Mouse (Mus musculus) heart, embryonic 13.5 days (tissue): ENCODE measurements around the gene Olfr1310. TPM values are rescaled to one million over a fixed set of nuclear protein-coding genes. Genes with fewer than 3 reads are reported as not detected.
"Not testable (repeated sequence)": the region's sequence is repeated elsewhere in the genome, so short reads cannot be mapped to it uniquely, and the experiment has no call there.

ENCODE experiments used
- ATAC-seq: fragments of 200-750 bp; cut with Nextera tagmentation; 2 replicates; pipeline ENCODE4 v1.8.0; 2017; ENCODE audit warnings: moderate TSS enrichment; ENCODE audit not compliant: insufficient number of reproducible peaks, low FRiP score, low TSS enrichment; ENCODE audit errors: extremely low read depth
- H3K27ac ChIP-seq: fragments of 300-500 bp; sonication (generic); replicated peaks from 2 replicates; pipeline ENCODE4 v1.5.1; 2015; ENCODE audit warnings: moderate library complexity, mild to moderate bottlenecking, inconsistent platforms
- H3K27me3 ChIP-seq: fragments of 300-500 bp; sonication (generic); replicated peaks from 2 replicates; pipeline ENCODE4 v1.6.1; 2015; ENCODE audit warnings: mild to moderate bottlenecking, inconsistent platforms
- H3K36me3 ChIP-seq: fragments of 300-500 bp; sonication (generic); 2 replicates; pipeline ENCODE4 v1.6.1; 2015; ENCODE audit warnings: mild to moderate bottlenecking, inconsistent platforms
- H3K4me1 ChIP-seq: fragments of 300-500 bp; sonication (generic); 2 replicates; pipeline ENCODE4 v1.6.1; 2015; ENCODE audit warnings: inconsistent platforms
- H3K4me2 ChIP-seq: fragments of 300-500 bp; sonication (generic); 2 replicates; pipeline ENCODE4 v1.6.1; 2015; ENCODE audit warnings: inconsistent platforms, mild to moderate bottlenecking, moderate library complexity
- H3K4me3 ChIP-seq: fragments of 300-500 bp; sonication (generic); 2 replicates; pipeline ENCODE4 v1.5.1; 2015; ENCODE audit warnings: moderate library complexity, mild to moderate bottlenecking, inconsistent platforms
- H3K9ac ChIP-seq: fragments of 300-500 bp; sonication (generic); 2 replicates; pipeline ENCODE4 v1.6.1; 2015; ENCODE audit warnings: inconsistent platforms, mild to moderate bottlenecking, moderate library complexity
- H3K9me3 ChIP-seq: fragments of 300-500 bp; sonication (generic); 2 replicates; pipeline ENCODE4 v1.6.1; 2016; ENCODE audit warnings: inconsistent platforms
- WGBS: fragments of 180-500 bp; shearing (Covaris S2); methylation state at CpG from one replicate; pipeline ENCODE4 v1.1.7; 2015; ENCODE audit warnings: mixed read lengths; 5-methylcytosine and 5-hydroxymethylcytosine counted together
- polyA plus RNA-seq: library from polyadenylated mRNA; unstranded; fragments of >200 nt; fragmentation: Nextera tagmentation; extraction: Ambion mirVana; gene quantifications from 2 replicates; pipeline ENCODE4 v1.2.1, GENCODE M21; 2015

The Olfr1310 gene
- polyA plus RNA-seq, result not detected in 2 replicates

DNA sequence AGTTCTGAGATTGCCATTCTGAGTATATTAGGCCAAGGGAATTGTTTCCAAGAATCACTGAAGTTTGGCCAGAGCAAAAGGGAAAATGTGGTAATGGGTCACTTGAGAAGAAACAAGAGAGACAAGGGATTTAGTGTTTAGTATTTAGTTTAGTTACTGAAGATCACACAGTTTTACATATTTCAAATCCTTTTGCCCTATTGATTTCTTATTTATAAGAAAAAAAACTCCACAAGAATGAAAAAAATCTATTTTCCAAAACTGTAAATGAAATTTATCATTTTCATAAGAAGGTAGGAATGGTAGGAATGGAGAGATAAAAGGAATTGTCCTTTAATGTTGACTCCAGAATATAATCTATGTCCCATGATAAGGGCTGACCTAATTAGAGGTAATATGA is at the start of gene Olfr1310:
Gene Olfr1310, minus strand, starts transcription at position 101 of the 400 bp plus-strand sequence.
- no peak within 1 kb of the TSS for H3K4me2 ChIP-seq
- no peaks in the 10 kb centered on the region for H3K9me3 ChIP-seq
- no peak within 1 kb of the TSS for H3K4me3 ChIP-seq
- no peaks in the 10 kb centered on the region for H3K4me1 ChIP-seq
- no peak within 1 kb of the TSS for H3K9ac ChIP-seq
- H3K27me3 ChIP-seq, result no peaks in the 10 kb centered on the region
- H3K36me3 ChIP-seq, result no peaks in the 10 kb centered on the region
- ATAC-seq, result no peak
- no peak within 1 kb of the TSS for H3K27ac ChIP-seq

- 17% methylated on average over 1 of the region's 1 CpGs for WGBS
- Histone ChIP-seq H3K9me3 (no peaks in the 10 kb centered on the region), H3K4me1 (no peaks in the 10 kb centered on the region), H3K4me3 (no peak within 1 kb of the TSS), H3K27me3 (no peaks in the 10 kb centered on the region), H3K36me3 (no peaks in the 10 kb centered on the region), H3K4me2 (no peak within 1 kb of the TSS), H3K27ac (no peak within 1 kb of the TSS), H3K9ac (no peak within 1 kb of the TSS)
- no peak for ATAC-seq
Measured at GRCm38 (mm10) chr2:112050138-112050537, 37.6 kb upstream of the Olfr1310 start, which contains the start of gene Olfr1312. Olfr1312 (minus strand) TSS chr2:112050238.

DNA sequence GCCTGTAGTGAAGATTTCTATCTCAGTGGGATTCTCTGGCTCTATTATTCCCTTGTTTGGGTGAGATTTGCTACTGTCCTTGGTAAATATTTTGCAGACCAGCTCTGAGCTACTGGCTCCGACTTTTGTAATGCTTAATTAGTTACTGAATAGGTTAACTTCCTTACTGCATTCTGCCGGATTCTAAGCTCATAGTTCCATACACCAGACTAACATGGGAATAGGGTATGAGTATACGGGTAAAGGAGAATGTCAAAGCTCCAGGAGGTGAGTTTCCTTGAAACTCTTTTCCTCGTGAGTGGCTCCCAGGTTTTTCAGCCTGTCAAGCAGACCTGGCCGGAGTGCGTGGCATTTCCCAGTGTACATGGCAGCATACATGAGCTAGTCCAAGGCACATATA is 14.5 kb upstream of the Olfr1310 start:
- not testable (repeated sequence) for ATAC-seq, H3K4me3 ChIP-seq, H3K9me3 ChIP-seq, H3K4me1 ChIP-seq, H3K36me3 ChIP-seq, H3K4me2 ChIP-seq, H3K27me3 ChIP-seq, H3K27ac ChIP-seq, H3K9ac ChIP-seq
- 46% methylated on average over 6 of the region's 6 CpGs for WGBS

DNA sequence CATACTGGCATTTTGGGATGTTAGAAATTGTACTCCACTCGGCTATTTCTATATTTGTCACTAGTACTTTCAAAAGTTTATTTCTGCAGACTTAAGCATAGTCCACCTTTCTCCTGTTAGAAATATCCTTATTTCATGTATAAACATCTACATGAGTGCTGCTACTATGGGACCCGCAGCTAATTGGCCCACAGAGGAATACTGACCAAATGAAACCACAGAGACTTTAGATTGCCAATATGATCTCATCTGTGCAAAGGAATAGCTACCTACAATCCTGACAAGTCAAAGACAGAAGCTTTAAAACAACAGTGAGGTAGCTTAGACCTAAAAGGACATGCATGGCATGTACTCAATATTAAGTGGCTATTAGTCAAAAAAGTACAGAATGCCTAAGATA is 11.8 kb upstream of the Olfr1310 start, which contains the start of gene Olfr1311:
Gene Olfr1311, minus strand, starts transcription at position 101 of the 400 bp plus-strand sequence.
- Histone ChIP-seq H3K4me2 (no peak within 1 kb of the TSS), H3K36me3 (no peaks in the 10 kb centered on the region), H3K4me3 (no peak within 1 kb of the TSS), H3K4me1 (no peaks in the 10 kb centered on the region), H3K9me3 (no peaks in the 10 kb centered on the region), H3K27me3 (no peaks in the 10 kb centered on the region), H3K27ac (no peak within 1 kb of the TSS), H3K9ac (no peak within 1 kb of the TSS)
- WGBS, result 72% methylated on average over 2 of the region's 2 CpGs
- no peak for ATAC-seq

DNA sequence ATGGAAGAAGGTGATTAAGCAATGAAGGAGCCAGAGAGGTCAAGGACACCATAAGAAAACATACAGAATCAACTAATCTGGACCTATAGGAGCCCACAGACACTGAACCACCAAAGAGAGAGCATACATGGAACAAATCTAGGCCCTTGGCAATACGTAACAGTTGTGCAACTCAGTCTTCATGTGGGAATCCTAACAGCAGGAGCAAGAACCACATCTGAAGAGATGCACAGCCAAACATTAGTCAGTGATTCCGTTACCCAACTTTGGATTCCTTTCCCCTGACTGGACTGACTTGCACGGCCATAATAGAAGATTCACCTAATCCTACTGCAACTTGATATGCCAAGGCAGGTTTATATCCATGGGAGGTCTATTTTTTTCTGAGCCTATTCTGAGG is 2.4 kb upstream of the Olfr1310 start:
- no peak overlapping the region for H3K27ac ChIP-seq
- H3K9ac ChIP-seq, result no peak overlapping the region
- 76% methylated on average over 3 of the region's 3 CpGs for WGBS
- H3K36me3 ChIP-seq, result no peaks in the 10 kb centered on the region
- ATAC-seq, result no peak
- H3K4me3 ChIP-seq, result no peak overlapping the region
- H3K4me1 ChIP-seq, result no peaks in the 10 kb centered on the region
- no peaks in the 10 kb centered on the region for H3K27me3 ChIP-seq
- H3K4me2 ChIP-seq, result no peak overlapping the region
- no peaks in the 10 kb centered on the region for H3K9me3 ChIP-seq

DNA sequence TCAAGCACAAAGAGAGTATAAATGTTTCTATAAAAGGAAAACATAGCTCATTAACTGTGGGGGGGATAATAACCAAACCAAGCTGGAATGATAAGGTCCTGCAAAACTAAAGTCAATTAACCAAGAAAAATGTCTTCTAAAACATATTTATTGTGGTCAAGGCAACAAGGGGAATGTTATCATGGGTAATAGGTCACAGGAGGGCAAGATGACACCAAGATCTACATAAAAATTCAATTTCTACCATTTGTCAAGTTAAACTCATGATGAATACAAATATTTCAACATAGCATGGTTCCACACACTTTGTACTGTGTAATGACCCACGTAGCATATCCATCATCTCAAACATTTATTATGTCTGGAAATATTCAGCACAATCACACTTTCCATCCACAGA is 22.3 kb downstream of the Olfr1310 start, which contains the start of gene Olfr1309:
Gene Olfr1309, minus strand, starts transcription at position 101 of the 400 bp plus-strand sequence.
- Histone ChIP-seq H3K36me3 (no peaks in the 10 kb centered on the region), H3K9me3 (no peaks in the 10 kb centered on the region), H3K9ac (no peak within 1 kb of the TSS), H3K27ac (no peak within 1 kb of the TSS), H3K4me1 (no peaks in the 10 kb centered on the region), H3K27me3 (no peaks in the 10 kb centered on the region), H3K4me3 (no peak within 1 kb of the TSS), H3K4me2 (no peak within 1 kb of the TSS)
- no peak for ATAC-seq
- WGBS, result 66% methylated on average over 1 of the region's 1 CpGs

GRCm38 (mm10) chr2:111964844-111965243 is 47.7 kb downstream of the Olfr1310 start, which contains the start of gene Olfr1308:
Olfr1308 (minus strand) TSS chr2:111964944.
- H3K9ac ChIP-seq, result no peak within 1 kb of the TSS
- no peaks in the 10 kb centered on the region for H3K9me3 ChIP-seq
- no peaks in the 10 kb centered on the region for H3K36me3 ChIP-seq
- ATAC-seq, result no peak
- no peaks in the 10 kb centered on the region for H3K27me3 ChIP-seq
- no peak within 1 kb of the TSS for H3K4me2 ChIP-seq
- H3K27ac ChIP-seq, result no peak within 1 kb of the TSS
- 37% methylated on average over 1 of the region's 1 CpGs for WGBS
- no peaks in the 10 kb centered on the region for H3K4me1 ChIP-seq
- no peak within 1 kb of the TSS for H3K4me3 ChIP-seq

Other genes starting within 250 kb of the Olfr1310 start
- not detected in 2 replicates for gene Olfr1302, start 235.3 kb downstream of the Olfr1310 start, polyA plus RNA-seq
- not detected in 2 replicates for gene Olfr1303, start 192.4 kb downstream of the Olfr1310 start, polyA plus RNA-seq
- gene Olfr1305, start 135.6 kb downstream of the Olfr1310 start, polyA plus RNA-seq, result not detected in 2 replicates
- not detected in 2 replicates for gene Olfr1306, start 96.4 kb downstream of the Olfr1310 start, polyA plus RNA-seq
- gene Olfr1307, start 63.3 kb downstream of the Olfr1310 start, polyA plus RNA-seq, result 0.01 TPM in 1 of 2 replicates, not detected in the other
- gene Olfr1308, start 47.8 kb downstream of the Olfr1310 start, polyA plus RNA-seq, result not detected in 2 replicates
- gene Olfr1309, start 22.4 kb downstream of the Olfr1310 start, polyA plus RNA-seq, result not detected in 2 replicates
- gene Olfr1311, start 11.7 kb upstream of the Olfr1310 start, polyA plus RNA-seq, result not detected in 2 replicates
- gene Olfr1312, start 37.5 kb upstream of the Olfr1310 start, polyA plus RNA-seq, result not detected in 2 replicates
- not detected in 2 replicates for gene Olfr1313, start 65.1 kb upstream of the Olfr1310 start, polyA plus RNA-seq
- not detected in 2 replicates for gene Olfr1314, start 84.1 kb upstream of the Olfr1310 start, polyA plus RNA-seq
- gene Olfr1315-ps1, start 102.7 kb upstream of the Olfr1310 start, polyA plus RNA-seq, result not detected in 2 replicates
- not detected in 2 replicates for gene Olfr1316, start 122.3 kb upstream of the Olfr1310 start, polyA plus RNA-seq
- not detected in 2 replicates for gene Olfr1317, start 127.6 kb upstream of the Olfr1310 start, polyA plus RNA-seq
- gene Olfr1318, start 141.5 kb upstream of the Olfr1310 start, polyA plus RNA-seq, result not detected in 2 replicates
- 13.6 and 14.5 TPM in 2 replicates for gene Lpcat4, start 226.8 kb upstream of the Olfr1310 start, polyA plus RNA-seq
- gene Nutm1, start 246.6 kb upstream of the Olfr1310 start, polyA plus RNA-seq, result 0.04 and 0.05 TPM in 2 replicates
- gene Nop10, start 249.2 kb upstream of the Olfr1310 start, polyA plus RNA-seq, result 155 and 186 TPM in 2 replicates